Comparison of ENCODE assay signal across 10 mouse cellular contexts in the genomic region with DNA sequence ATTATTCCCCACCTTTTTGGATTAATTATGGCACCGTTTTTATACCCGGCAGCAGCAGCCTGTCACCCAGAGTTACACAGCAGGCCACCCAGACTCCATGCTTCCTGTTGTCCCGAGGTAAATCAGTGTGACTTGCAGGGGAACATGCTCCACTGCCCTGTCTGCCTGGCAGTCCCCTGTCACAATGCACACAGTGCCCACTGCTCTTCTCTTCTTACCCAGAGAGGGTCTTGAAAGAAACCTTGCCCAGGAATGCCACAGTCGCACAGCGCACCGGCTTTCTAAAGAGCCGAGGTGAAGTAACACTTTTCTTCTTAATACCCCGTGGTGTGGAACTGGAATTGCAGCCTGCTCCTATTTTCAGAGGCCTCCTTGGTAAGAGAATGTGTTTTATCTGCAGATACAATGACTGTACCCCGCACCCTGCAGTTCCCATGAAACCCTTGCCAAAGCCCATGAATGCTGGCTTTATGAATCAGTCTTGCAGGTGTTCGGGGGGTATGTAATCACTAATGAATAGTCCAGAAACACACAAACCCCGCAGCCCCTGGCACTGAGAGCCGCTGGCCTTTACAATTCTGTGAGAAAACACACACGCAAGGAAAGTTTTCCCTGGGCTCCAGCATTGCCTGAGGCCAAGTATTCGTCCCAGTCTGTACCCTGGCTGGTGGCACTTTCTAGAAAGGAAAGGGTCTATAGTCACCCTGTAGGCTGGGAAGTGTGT.
DNase-seq lines count a peak whose midpoint lies in the region; TF ChIP-seq lines count a peak whose summit lies in the region.
"Had no signal": no experiment of that assay in that cellular context is flagged by ENCODE, and none has a peak within 500 bp of the region (broad histone marks: within the 10 kb centered on the region; RNA-seq: fewer than 3 reads in every experiment).

No protein-coding gene starts in this region.

- H3K27me3 ChIP-seq in limb, embryonic 10.5 days (ENCODE audit: low read depth, poor library complexity, severe bottlenecking) = no peaks in the 10 kb centered on the region
- no peaks in the 10 kb centered on the region for H3K27me3 ChIP-seq in thymus, adult 2 months (ENCODE audit: control insufficient read depth, insufficient read depth, low read length)

- peak overlapping the region; percentile 55 for H3K27ac ChIP-seq in left cerebral cortex, adult 2 months
- peak overlapping the region; percentile 56 for H3K27ac ChIP-seq in embryonic fibroblast, embryonic 13.5 days (ENCODE audit: insufficient read depth, low read length)
- peak overlapping the region; percentile 85 for H3K27ac ChIP-seq in limb, embryonic 10.5 days
- H3K27ac ChIP-seq in olfactory bulb, adult 2 months (ENCODE audit: insufficient read depth, low read depth, low read length) = peak overlapping the region; percentile 7; the same call in 1 of the 2 replicates
- no peak overlapping the region for H3K27ac ChIP-seq in thymus, adult 2 months (ENCODE audit: control insufficient read depth, insufficient read depth, low read length)

- intact Hi-C loops in left cerebral cortex, adult 2 months (cut with DNase I) = no loop called here
- intact Hi-C loops in left cerebral cortex, postnatal 10 days (cut with DNase I) = no loop called here

- DNase-seq in left cerebral cortex, adult 2 months (ENCODE audit: extremely low spot score in 1 of 2, low spot score in 2 of 2) = no peak
- no peak for DNase-seq in left cerebral cortex, postnatal 10 days (ENCODE audit: extremely low spot score in 1 of 2, low spot score in 2 of 2)
- no peak for DNase-seq in limb, embryonic 10.5 days (ENCODE audit: low spot score)
- DNase-seq in embryo, embryonic 10.5 days (ENCODE audit: low spot score) = no peak
- no peak for DNase-seq in thymus, adult 2 months
- DNase-seq in thymus, postnatal 0 days (ENCODE audit: low spot score) = no peak
- DNase-seq: adrenal gland, postnatal 14 days; kidney, postnatal 10 days had no signal

- H3K4me3 ChIP-seq in left cerebral cortex, adult 2 months = no peak overlapping the region
- no peak overlapping the region for H3K4me3 ChIP-seq in embryonic fibroblast, embryonic 13.5 days (ENCODE audit: insufficient read depth, low read length)
- no peak overlapping the region for H3K4me3 ChIP-seq in limb, embryonic 10.5 days
- H3K4me3 ChIP-seq in olfactory bulb, adult 2 months (ENCODE audit: insufficient read depth, low read depth, low read length) = no peak overlapping the region
- no peak overlapping the region for H3K4me3 ChIP-seq in thymus, adult 2 months (ENCODE audit: control insufficient read depth, insufficient read depth, low read length)

- H3K9me3 ChIP-seq in limb, embryonic 10.5 days (replicated peaks) = no peaks in the 10 kb centered on the region

- H3K36me3 ChIP-seq in limb, embryonic 10.5 days = no peaks in the 10 kb centered on the region
- H3K36me3 ChIP-seq in thymus, adult 2 months (ENCODE audit: control insufficient read depth, insufficient read depth, low read length) = no peaks in the 10 kb centered on the region

- 82% methylated on average over 14 of the region's 14 CpGs for WGBS in limb, embryonic 10.5 days
- WGBS in olfactory bulb, adult 2 months = 40% methylated on average over 14 of the region's 14 CpGs
- WGBS in thymus, adult 2 months = 88% methylated on average over 14 of the region's 14 CpGs

- 0 out of 2 replicates have a peak, but pooled peaks cover under 1% of the 10 kb centered on the region for H3K4me1 ChIP-seq in embryonic fibroblast, embryonic 13.5 days (ENCODE audit: control insufficient read depth, insufficient read depth, low read length)
- peaks cover 23% of the 10 kb centered on the region for H3K4me1 ChIP-seq in limb, embryonic 10.5 days
- H3K4me1 ChIP-seq in olfactory bulb, adult 2 months (ENCODE audit: control insufficient read depth, insufficient read depth, low read length) = peaks cover 7% of the 10 kb centered on the region
- H3K4me1 ChIP-seq in thymus, adult 2 months (replicated peaks; ENCODE audit: control insufficient read depth, insufficient read depth, low read length) = no peaks in the 10 kb centered on the region

- no peak for TF ChIP-seq POLR2A in embryonic fibroblast, embryonic 13.5 days (IDR thresholded peaks at IDR 0.05; ENCODE audit: low read depth, low read length)
- TF ChIP-seq POLR2A in olfactory bulb, adult 2 months (IDR thresholded peaks at IDR 0.05; ENCODE audit: insufficient read depth, low read depth, low read length) = no peak
- no peak for TF ChIP-seq POLR2A in thymus, adult 2 months (IDR thresholded peaks at IDR 0.05; ENCODE audit: control insufficient read depth, extremely low read depth, insufficient read depth, low read length, poor library complexity)

- TF ChIP-seq CTCF in left cerebral cortex, adult 2 months (IDR thresholded peaks at IDR 0.05) = no peak; the same call in 1 of the 2 replicates
- no peak for TF ChIP-seq CTCF in embryonic fibroblast, embryonic 13.5 days (IDR thresholded peaks at IDR 0.05; ENCODE audit: borderline replicate concordance, insufficient read depth, low read length)
- no peak for TF ChIP-seq CTCF in olfactory bulb, adult 2 months (IDR thresholded peaks at IDR 0.05; ENCODE audit: insufficient read depth, low read depth, low read length)
- no peak for TF ChIP-seq CTCF in thymus, adult 2 months (IDR thresholded peaks at IDR 0.05; ENCODE audit: borderline replicate concordance, control insufficient read depth, extremely low read depth, insufficient read depth, low read length, poor library complexity)
